Mouse (Mus musculus) midbrain, embryonic 11.5 days (tissue): ENCODE measurements around the gene Large2. TPM values are rescaled to one million over a fixed set of nuclear protein-coding genes. Genes with fewer than 3 reads are reported as not detected.

Experiments
- ATAC-seq: fragments of 200-750 bp; cut with Nextera tagmentation; 2 replicates; pipeline ENCODE4 v1.8.0; 2017; ENCODE audit warnings: moderate TSS enrichment, moderate library complexity; ENCODE audit not compliant: low FRiP score
- DNase-seq: peaks from one replicate; pipeline ENCODE4 v3.0.0; 2015; ENCODE audit warnings: low spot score; ENCODE audit errors: missing footprints
- H3K27ac ChIP-seq: fragments of 300-500 bp; sonication (generic); 2 replicates; pipeline ENCODE4 v1.5.1; 2014; ENCODE audit warnings: low read depth, low read length
- H3K27me3 ChIP-seq: fragments of 300-500 bp; sonication (generic); 2 replicates; pipeline ENCODE4 v1.6.1; 2014; ENCODE audit warnings: mild to moderate bottlenecking, low read length, moderate library complexity, mixed read lengths; ENCODE audit not compliant: control insufficient read depth, insufficient read depth
- H3K36me3 ChIP-seq: fragments of 300-500 bp; sonication (generic); 2 replicates; pipeline ENCODE4 v1.6.1; 2014; ENCODE audit warnings: mild to moderate bottlenecking, low read length, moderate library complexity, mixed read lengths; ENCODE audit not compliant: control insufficient read depth, insufficient read depth
- H3K4me1 ChIP-seq: fragments of 300-500 bp; sonication (generic); 2 replicates; pipeline ENCODE4 v1.6.1; 2014; ENCODE audit warnings: low read length; ENCODE audit not compliant: control insufficient read depth, insufficient read depth
- H3K4me2 ChIP-seq: fragments of 300-500 bp; sonication (generic); 2 replicates; pipeline ENCODE4 v1.6.1; 2014; ENCODE audit warnings: mild to moderate bottlenecking, moderate library complexity
- H3K4me3 ChIP-seq: fragments of 300-500 bp; sonication (generic); 2 replicates; pipeline ENCODE4 v1.5.1; 2014; ENCODE audit warnings: low read depth, low read length
- H3K9ac ChIP-seq: fragments of 300-500 bp; sonication (generic); 2 replicates; pipeline ENCODE4 v1.6.1; 2014; ENCODE audit warnings: low read length
- H3K9me3 ChIP-seq: fragments of 300-500 bp; sonication (generic); 2 replicates; pipeline ENCODE4 v1.6.1; 2016; ENCODE audit warnings: low read length; ENCODE audit not compliant: control insufficient read depth
- WGBS: fragments of 180-500 bp; shearing (Covaris S2); extraction: QIAGEN DNeasy Blood & Tissue Kit; methylation state at CpG from one replicate; pipeline ENCODE4 v1.1.7; 2014; 5-methylcytosine and 5-hydroxymethylcytosine counted together
- polyA plus RNA-seq: library from polyadenylated mRNA; unstranded; fragments of >200 nt; fragmentation: Nextera tagmentation; extraction: Ambion mirVana; gene quantifications from 2 replicates; pipeline ENCODE4 v1.2.1, GENCODE M21; 2014

Gene Large2
- 8.9 and 10.6 TPM in 2 replicates for polyA plus RNA-seq

DNA sequence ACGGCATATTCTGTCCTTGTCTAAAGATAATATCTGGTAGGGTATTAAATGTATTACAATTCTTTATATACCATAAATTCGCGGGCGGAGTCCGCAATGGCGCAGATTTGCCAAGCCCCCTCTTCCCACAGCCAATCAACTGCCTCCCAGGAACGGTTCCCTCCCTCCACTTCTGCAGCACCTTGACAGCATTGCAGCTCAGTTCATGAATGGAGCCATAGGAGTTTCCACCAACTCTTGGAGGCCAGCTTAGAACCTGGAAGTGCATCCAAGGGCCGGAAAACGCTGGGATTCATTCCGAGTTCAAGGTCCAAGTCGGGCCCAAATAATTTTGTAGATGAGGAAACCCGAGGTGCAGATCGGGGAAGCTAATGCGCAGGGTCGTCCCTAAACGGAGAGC is at the start of gene Large2, which contains the start of gene Pex16:
Large2 (minus strand) TSS at position 356 of the 400 bp plus-strand sequence.
Pex16 (plus strand) TSS at position 163 of the 400 bp plus-strand sequence.
- Histone ChIP-seq H3K4me2 (peak within 1 kb of the TSS; percentile 96), H3K27me3 (peaks cover 8% of the 10 kb centered on the region), H3K4me3 (peak within 1 kb of the TSS; percentile 67), H3K9ac (peak within 1 kb of the TSS; percentile 70), H3K9me3 (no peaks in the 10 kb centered on the region), H3K36me3 (0 out of 2 replicates have a peak, but pooled peaks cover under 1% of the 10 kb centered on the region), H3K4me1 (peaks cover 45% of the 10 kb centered on the region), H3K27ac (peak within 1 kb of the TSS; percentile 90)
- WGBS, result 4% methylated on average over 16 of the region's 16 CpGs
- ATAC-seq (no peak), DNase-seq (no peak)

DNA sequence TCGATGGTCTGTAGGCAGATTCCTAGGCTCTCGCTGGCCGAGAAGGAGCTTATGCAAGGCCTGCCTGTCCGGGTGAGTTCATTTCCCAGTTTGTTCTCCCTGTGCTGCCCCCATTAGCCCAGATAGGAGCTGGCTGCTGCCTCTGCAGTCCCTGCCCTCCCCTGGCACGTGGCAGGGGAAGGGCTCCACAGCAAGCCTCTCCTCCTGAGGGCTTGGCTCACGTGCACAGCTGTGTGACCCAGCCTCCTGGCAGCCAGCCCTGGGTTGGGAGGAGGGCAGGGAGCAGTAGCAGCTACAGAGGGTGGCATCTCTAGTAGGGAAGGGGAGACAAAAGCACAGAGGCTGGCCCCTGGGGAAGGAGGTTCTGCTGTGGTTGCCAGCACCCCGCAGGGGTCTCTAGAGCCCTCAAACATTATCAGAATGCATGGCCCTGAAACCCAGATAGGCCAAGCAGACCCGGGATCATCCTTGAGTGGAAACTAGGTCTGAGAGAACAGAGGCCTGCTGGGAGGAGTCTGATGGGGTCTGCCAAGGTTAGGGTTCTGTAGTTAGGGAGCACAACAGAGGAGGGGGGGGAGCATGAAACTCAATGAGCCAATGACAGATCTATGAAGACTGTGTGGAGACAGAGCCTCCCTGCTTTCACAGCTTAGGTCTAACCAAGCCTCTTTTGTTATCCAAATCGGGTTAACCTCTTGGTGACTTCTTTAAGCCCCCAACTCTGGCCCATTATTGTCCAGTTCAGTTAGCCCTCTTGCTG is 49.2 kb upstream of the Large2 start:
- Histone ChIP-seq H3K9ac (peak overlapping the region; percentile 43; the same call in 1 of the 2 replicates), H3K9me3 (no peaks in the 10 kb centered on the region), H3K27ac (peak overlapping the region; percentile 91), H3K4me3 (no peak overlapping the region), H3K36me3 (peaks cover 4% of the 10 kb centered on the region; the same call in 1 of the 2 replicates), H3K4me1 (peaks cover 36% of the 10 kb centered on the region), H3K27me3 (no peaks in the 10 kb centered on the region), H3K4me2 (peak overlapping the region; percentile 29)
- ATAC-seq, result peak; percentile 41
- peak; percentile 90 for DNase-seq
- 60% methylated on average over 9 of the region's 9 CpGs for WGBS

DNA sequence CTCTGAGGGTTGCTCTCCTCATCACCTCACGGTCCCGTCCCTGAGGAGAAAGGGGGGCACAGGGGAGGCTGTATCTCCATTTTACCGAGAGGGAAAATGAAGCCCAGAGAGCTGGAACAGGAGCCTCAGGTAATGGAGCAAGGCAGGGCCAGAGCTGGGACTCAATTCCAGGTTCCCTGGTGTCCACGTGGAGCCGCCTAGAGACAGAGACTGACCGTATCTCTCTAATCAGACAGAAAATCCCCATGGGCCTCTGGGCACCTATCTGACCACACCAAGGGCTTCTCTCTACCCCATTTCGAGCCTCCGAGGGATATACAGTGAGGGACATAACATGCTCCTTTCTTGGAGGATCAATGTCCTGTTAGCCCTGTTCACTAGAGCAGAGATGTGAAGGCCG is 48.5 kb upstream of the Large2 start:
- 91% methylated on average over 9 of the region's 9 CpGs for WGBS
- Histone ChIP-seq H3K9me3 (no peaks in the 10 kb centered on the region), H3K27me3 (no peaks in the 10 kb centered on the region), H3K36me3 (peaks cover 4% of the 10 kb centered on the region; the same call in 1 of the 2 replicates), H3K27ac (no peak overlapping the region; the same call in 1 of the 2 replicates), H3K4me3 (no peak overlapping the region), H3K4me2 (no peak overlapping the region), H3K4me1 (peaks cover 34% of the 10 kb centered on the region), H3K9ac (no peak overlapping the region)
- no peak for ATAC-seq
- DNase-seq, result no peak

GRCm38 (mm10) chr2:92422388-92423135 is 47.9 kb upstream of the Large2 start:
- 86% methylated on average over 10 of the region's 10 CpGs for WGBS
- H3K27ac ChIP-seq, result no peak overlapping the region
- peaks cover 30% of the 10 kb centered on the region for H3K4me1 ChIP-seq
- no peak for DNase-seq
- ATAC-seq, result no peak
- no peak overlapping the region for H3K4me2 ChIP-seq
- H3K9me3 ChIP-seq, result no peaks in the 10 kb centered on the region
- no peak overlapping the region for H3K4me3 ChIP-seq
- H3K27me3 ChIP-seq, result no peaks in the 10 kb centered on the region
- H3K36me3 ChIP-seq, result peaks cover 4% of the 10 kb centered on the region; the same call in 1 of the 2 replicates
- no peak overlapping the region for H3K9ac ChIP-seq

DNA sequence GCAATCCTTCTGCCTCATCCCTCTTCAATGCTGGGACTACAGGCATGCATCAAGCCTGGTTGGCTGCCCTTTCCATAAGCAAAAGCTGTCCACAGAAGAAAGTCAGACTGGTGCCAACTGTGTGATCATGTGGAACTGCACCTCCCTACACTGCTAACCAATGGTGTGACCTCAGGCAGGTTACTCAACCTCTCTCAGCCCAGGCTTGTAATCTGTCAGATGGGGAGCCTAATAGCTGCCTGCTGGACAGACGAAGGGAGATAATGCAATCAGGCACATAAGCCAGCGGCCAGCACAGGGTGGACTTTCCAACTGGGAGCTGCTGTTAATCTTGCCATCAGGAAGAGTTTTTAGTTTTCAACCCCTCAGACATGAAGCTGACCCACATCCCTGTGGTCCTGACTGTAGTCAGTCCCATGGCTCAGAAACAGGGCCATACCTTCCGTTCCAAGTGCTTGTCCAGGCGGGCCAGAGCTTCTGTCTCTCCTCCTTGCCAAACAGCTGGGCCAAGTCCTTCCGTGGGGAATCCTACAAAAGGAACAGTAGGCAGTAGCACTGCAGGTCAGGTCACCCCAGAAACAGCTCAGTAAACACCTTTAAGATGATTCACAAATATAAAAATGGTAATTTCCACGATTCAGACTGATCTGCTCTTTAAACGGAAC is 47.2 kb upstream of the Large2 start:
- WGBS, result 93% methylated on average over 7 of the region's 7 CpGs

GRCm38 (mm10) chr2:92411705-92412104 is 37.0 kb upstream of the Large2 start:
- H3K9ac ChIP-seq, result no peak overlapping the region
- H3K27me3 ChIP-seq, result no peaks in the 10 kb centered on the region
- no peak overlapping the region for H3K4me3 ChIP-seq
- H3K27ac ChIP-seq, result no peak overlapping the region
- no peak overlapping the region for H3K4me2 ChIP-seq
- no peak for DNase-seq
- no peak for ATAC-seq
- no peaks in the 10 kb centered on the region; the same call in 1 of the 2 replicates for H3K4me1 ChIP-seq
- WGBS, result 91% methylated on average over 10 of the region's 10 CpGs
- no peaks in the 10 kb centered on the region for H3K9me3 ChIP-seq
- peaks cover 30% of the 10 kb centered on the region for H3K36me3 ChIP-seq

More for the DNA sequence above, 47.2 kb upstream of the Large2 start:
- no peak overlapping the region for H3K9ac ChIP-seq
- H3K4me1 ChIP-seq, result peaks cover 30% of the 10 kb centered on the region
- H3K27ac ChIP-seq, result no peak overlapping the region
- peaks cover 7% of the 10 kb centered on the region; the same call in 1 of the 2 replicates for H3K36me3 ChIP-seq
- no peak overlapping the region for H3K4me2 ChIP-seq
- no peak overlapping the region for H3K4me3 ChIP-seq
- H3K9me3 ChIP-seq, result no peaks in the 10 kb centered on the region
- DNase-seq, result no peak
- no peaks in the 10 kb centered on the region for H3K27me3 ChIP-seq
- no peak for ATAC-seq

DNA sequence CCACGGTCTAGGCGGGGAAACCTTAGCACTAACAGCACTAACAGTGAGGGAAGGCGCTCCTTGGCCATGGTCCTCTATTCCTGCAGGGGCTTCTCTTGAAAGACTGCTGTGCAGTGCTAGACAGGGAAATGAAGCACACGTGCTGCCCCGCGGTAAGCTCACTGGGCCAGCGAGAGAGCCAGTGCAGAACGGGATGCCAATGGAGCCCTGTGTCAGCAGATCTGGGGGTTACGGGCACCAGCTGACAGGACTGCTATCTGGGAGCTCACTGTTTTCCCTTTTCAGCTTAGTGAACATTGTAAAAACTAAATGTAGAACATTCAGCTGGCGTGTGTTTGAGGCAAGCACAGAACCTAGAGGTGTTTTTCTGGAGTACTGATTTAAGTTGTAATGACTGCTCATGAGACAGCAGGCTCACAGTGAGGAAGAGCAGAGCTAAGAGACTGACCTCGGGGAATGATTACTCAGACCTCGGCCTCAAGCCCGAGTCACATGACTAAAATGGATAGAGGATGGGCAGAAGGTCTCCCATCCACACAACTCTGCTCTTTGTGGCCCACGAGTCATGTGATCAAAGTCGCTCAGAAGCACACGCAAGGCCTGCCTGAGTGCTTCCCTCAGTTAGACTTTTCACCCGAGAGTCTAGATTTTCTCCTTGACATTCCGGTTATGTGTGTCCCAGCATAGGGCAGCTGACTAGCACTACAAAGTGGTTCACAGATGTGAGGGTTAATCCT is 33.8 kb upstream of the Large2 start:
- Histone ChIP-seq H3K4me2 (no peak overlapping the region), H3K27me3 (no peaks in the 10 kb centered on the region), H3K9ac (no peak overlapping the region), H3K36me3 (peaks cover 28% of the 10 kb centered on the region), H3K4me3 (no peak overlapping the region), H3K9me3 (no peaks in the 10 kb centered on the region), H3K4me1 (peaks cover 3% of the 10 kb centered on the region), H3K27ac (no peak overlapping the region)
- WGBS, result 93% methylated on average over 18 of the region's 18 CpGs
- no peak for ATAC-seq
- no peak for DNase-seq

GRCm38 (mm10) chr2:92405687-92406086 is 31.0 kb upstream of the Large2 start:
- Histone ChIP-seq H3K9me3 (no peaks in the 10 kb centered on the region), H3K36me3 (peaks cover 10% of the 10 kb centered on the region), H3K27me3 (no peaks in the 10 kb centered on the region), H3K9ac (peak overlapping the region; percentile 12), H3K4me1 (peaks cover 6% of the 10 kb centered on the region), H3K4me2 (no peak overlapping the region), H3K4me3 (no peak overlapping the region), H3K27ac (0 out of 2 replicates have a peak overlapping the region, but pooled peaks have one; percentile 9)
- DNase-seq (no peak), ATAC-seq (no peak)
- 86% methylated on average over 7 of the region's 7 CpGs for WGBS
